Mouse (Mus musculus) adrenal gland, postnatal 10 days (tissue): Measurements from ENCODE around the gene Ang4. TPM values are rescaled to one million over a fixed set of nuclear protein-coding genes. Genes with fewer than 3 reads are reported as not detected.
"Not testable (repeated sequence)": the region's sequence is repeated elsewhere in the genome, so short reads cannot be mapped to it uniquely, and the experiment has no call there.

Experiments
- DNase-seq: peaks from one replicate; pipeline ENCODE4 v3.0.0; 2021; ENCODE audit warnings: mixed read lengths
- long read RNA-seq, 2 experiments: library from polyadenylated mRNA; stranded (forward); transcript quantifications; one replicate each; pipeline ENCODE4 v2.0.0; 2021
- total RNA-seq, 2 experiments: library from RNA; stranded (reverse); gene quantifications; 2 replicates each; pipeline ENCODE4 v1.2.3; 2021

Ang4 gene
- total RNA-seq: not detected
- long read RNA-seq, experiment 1: 0 reads
- long read RNA-seq, experiment 2, partial matches to known transcripts: 0 of 1 reads
- long read RNA-seq, experiment 2, other reads (novel, unspliced or antisense): 0 of 1 reads

DNA sequence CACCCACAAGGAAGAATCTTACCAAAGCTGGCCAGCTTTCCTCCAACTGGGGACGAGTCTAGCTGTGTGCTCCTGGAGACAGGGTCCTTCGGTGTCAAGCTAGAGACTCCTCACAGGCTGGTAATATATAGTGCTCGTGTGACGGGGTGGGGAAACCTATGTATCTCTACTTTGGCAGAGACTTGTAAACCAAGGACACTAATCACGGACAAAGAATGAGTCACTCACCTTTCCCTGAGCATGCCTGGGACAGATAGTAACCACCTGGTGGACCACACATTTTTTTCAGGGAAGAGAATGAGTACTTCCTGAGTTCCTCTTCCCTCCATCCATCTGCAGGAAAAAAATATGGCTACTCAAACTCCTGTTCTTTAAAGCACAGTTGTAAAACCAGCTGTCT lies at the start of gene Ang4:
Gene Ang4 (minus strand): TSS at position 101 of the 400 bp plus-strand sequence.
- no peak for DNase-seq

DNA sequence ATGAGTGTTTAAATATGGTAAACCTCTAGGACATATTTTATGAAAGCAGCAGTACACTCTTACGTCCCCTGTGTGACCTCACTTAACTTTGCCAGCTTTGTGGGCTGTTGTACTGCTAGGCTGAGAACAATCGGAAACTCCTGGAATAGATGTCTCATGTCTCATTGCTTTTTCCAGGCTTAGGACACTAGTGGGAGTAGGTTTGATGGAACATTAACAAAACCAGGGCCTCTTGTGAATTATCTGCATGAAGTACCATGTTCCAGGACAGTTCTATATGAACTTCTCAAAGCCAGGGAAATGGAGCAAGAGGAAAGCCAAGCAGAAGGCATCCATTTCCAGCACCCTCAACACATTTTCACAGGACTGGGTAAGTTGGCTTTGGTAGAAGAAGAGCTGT lies 26.4 kb upstream of the Ang4 start, which contains the start of gene AY358078:
Gene AY358078 (plus strand): TSS at position 301 of the 400 bp plus-strand sequence.
- DNase-seq: no peak

DNA sequence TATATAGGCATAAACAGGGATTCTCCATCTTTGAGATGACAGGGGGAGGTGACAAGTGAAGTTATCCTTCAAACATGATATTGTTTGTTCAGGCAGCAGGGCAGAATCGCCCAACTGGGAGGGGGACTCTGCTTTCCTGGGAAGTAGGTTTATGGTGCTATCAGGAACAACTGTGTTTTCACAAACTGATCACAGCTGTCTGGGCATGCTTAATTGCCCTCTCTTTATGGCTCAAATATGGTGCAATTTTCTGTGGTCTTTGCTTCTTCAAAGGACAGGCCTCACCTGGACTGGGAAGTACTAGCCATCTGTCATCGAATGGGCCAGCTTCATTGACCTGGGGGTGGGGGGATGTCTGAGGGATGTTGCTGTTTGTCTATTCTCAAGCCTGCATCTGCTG lies 20.7 kb upstream of the Ang4 start:
- DNase-seq: no peak

DNA sequence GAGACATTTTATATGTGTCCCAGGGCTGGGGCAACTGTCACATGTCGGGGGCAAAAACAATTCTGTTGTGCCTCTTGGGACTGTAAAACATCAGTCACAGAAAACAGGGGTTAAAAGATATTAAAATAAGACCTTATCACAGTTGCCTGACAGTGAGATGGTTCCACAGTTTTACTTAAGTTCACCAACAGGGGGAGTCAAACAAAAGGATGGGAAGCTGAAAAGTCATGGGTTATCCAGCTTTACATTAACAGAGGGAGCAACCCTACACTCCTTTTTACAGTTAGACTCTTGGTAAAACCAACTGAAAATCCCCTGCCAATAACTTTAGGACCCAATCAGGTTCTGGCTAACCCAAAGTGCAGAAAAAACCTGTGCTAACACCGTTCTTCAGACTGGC lies 15.8 kb upstream of the Ang4 start:
- DNase-seq: no peak

DNA sequence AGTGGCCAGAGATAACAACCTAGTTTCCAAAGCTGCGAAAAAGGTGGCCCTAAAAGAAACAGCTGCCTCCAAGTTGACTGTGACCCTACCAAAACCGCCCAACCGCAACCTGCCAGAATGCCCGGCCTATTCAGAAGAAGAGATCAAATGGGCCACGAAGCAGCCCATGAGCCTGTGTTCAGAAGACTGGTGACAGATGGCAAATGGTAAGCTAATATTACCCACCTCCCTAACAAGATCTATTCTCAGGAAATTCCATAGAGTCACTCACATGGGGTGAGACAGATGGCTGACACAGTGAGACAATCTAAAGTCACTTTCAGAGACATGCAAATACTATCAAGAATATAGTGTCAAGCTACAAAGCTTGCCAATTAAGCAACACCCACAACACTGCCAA lies 13.7 kb upstream of the Ang4 start:
- no peak for DNase-seq

DNA sequence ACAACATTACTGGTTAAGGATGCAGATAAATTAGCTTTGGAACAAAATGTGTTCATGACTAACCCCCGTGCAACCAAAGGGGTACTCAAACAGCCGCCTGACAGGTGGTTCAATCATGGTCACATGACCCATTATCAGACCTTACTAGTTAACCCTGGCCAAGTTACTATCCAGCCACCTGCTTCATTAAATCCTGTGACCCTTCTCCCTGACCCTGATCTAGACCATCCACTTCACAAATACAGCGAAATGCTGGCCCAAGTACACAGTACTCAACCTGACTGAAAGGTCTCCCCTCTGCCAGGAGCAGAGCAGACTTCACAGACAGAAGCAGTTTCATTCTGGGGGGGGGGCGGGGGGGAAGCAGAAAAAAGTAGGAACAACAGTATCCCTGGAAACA lies 12.9 kb upstream of the Ang4 start:
- no peak for DNase-seq

DNA sequence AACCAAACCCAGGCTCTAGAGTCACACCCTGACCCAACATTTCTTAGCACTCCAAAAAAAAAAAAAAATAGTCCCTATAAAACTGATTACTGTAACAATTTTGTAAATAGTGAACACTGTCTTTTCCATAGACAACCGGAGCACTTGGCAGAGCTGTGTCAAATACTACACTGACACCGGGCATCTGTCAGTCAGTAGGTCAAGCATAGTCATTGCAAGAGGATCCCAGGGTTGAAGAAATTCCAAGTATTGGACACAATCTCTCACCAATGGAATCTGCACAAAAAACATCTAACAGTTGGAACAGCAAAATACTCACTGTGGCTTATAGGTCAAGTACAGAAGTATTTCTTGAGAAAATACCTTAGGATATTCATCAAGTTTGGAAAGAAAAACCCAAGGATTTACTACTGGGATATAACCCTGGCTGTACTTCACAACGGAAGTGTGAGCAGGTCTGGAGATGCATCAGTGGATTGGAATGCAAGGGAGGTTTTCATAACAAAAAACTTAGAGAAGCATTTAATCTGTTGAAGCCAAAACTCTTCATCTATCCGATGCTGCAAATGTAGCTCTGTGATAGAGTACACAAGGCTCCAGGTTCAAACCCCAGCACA lies 5.6 kb upstream of the Ang4 start:
- DNase-seq: no peak

DNA sequence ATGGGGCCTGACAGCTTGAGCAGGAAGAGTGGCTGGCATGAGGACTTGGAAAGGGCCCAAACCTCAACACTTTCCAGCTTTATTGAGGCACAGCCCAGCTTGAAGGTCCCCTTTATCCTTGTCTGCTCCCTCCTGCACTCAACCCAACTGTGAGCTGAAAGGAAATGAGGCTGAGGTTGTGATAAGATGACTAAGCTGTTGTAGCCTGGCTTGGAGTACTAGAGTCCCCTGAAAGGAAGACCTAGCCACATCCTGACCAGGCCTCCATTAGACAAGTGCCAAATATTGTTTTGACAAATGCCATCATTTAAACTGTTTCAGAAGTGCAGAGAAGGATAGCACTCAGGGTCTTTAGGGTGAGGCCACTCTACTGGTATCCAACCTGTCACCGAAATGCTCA lies 4.4 kb upstream of the Ang4 start:
- no peak for DNase-seq

DNA sequence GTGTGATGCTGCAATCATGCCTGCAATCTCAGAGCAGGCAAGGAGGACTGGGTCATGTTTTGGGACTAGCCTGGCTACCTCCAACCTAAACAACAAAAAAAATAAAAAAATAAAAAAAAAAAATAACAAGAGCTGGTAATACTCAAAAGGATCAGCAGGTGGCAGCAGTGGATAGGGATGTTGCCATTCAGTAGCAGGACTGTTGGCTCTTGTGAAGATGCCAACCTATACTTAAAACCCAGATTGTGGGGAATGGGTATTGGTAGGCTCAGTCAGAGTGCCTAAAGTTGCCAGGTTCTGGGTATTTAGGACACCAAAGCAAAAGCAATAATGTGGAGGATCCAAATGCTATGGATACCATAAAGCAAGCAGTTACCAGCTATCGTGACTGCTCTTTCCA lies 2.0 kb downstream of the Ang4 start:
- DNase-seq: not testable (repeated sequence)

DNA sequence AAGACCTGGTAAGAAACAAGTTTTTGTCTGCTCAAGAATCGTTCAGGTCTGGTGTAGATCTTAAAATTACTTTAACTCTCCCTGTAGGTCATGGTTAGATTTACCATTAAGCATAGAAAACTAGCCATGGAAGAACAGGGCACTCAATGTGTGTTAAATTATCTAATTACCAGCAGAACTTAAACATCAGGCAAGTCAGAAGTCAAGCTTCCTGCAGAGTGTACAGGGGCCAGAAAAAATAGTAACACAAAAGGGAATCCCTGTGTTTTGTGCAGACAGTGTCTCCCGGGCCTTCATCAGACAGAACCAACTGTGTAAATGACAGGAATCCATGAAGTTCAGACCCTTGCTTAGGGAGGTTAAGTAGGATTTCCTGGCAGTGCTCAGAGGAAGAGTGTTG lies 17.4 kb downstream of the Ang4 start:
- DNase-seq: no peak

DNA sequence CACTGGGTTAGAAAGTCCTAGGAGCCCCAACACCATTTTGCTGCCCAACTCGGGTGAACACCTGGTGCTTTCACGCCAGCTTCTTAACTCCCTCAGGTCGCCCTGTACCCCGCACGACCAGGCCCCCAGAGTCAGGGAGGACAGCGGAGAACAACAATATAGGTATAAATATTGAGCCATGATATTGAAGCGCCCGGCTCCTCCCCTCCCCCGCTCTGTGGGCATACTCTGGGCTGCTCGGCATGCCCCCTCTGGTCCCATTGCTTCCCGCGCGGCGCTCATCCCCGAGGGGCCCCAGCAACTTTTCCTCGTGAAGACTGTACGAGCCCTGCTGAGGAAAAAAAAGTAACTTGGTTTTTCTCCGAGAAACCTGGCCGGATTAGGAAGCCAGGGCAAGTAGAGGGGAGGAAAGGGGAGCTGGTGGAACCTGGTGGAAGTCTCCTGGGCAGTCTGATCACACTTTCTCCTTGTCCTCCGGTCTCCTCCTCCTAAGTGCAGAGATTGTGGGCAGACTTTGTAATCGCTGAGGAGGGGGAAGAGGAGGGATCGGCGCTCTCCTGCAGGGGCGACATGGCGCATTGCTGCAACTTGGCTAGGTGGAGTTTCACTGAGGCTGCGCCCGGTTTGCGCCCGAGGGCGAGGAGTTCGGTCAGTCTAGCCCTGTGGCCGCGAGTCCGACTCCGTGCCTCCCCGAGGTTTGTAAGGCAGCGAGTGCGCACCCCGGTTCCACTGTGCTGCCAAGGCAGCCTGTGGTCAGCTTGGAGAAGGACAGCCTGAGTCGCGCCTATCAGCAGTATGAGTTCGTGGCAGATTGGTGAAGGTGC lies 32.8 kb downstream of the Ang4 start:
- peak; percentile 29 for DNase-seq

DNA sequence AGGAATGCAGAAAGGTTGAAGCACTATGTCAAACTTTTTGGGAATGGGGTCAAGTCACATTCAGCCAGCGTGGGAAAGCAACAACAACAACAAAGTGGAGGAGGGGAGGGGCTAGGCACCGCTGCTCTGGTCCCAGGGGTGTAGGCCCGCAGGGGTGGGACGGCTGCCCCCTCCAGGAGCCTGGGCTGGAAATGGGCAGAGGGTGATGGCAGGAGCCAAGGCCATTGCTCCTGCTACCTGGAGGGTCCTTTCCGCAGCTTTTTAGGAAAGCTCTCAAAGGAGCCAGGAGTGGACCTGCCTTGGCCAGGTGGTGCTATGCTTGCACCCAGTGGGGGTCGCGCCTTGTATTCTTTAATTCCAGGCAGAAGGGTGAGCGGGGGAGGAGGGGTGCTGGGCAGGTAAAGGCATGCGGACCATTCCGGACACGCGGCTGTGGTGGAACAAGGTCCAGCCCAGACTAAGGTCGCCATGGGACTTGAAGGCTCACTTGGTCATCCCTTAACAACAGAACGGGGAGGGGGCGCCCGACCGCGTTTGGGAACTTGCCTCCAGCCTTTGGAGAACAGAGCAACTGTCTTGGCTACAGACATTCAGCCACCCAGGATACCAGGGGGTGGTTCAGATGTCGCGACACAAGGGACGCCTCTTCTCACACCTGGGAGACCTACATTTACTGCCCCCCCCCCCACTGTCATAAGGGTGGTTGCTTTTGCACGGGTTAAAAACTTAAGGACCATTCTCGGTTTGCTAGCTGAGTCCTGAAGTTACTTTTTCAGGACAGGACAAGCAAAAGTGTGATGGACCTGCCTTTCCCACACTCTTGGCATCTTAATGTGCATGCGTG lies 34.0 kb downstream of the Ang4 start:
- no peak for DNase-seq

DNA sequence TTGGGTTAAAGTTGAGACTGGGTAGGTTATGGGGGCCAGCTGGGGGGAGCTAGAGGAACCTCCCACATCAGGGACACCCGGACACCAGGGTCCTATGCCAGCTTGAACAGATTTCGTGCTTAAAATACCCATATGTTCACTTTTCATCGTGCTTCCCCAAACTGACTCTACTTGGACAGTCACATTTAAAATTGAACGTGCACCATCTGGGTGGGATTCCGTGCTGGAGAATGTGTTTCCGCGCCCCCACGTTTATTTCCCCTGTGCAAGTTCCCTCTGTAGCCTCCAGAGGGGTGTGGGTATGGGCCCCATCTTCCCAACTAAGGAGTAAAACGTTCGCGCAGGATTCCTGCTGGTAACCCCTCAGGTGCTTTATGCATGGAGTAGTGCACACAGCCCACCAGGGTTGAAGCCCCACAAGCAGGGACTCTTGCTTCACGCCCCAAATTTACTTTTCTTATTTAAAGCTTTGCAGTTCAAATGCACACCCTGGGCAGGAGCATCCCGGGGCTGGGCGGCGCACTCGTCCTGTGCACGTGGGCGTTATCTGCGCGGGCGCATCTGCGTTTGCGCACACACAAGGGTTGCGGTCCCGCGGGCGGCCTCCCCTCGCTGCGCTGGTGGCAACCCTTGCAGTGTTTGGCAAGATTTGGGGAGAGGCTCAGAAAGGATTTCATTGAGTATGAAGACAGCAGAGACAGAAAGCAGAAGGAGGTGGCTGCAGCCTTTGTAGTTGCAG lies 34.8 kb downstream of the Ang4 start:
- DNase-seq: no peak

DNA sequence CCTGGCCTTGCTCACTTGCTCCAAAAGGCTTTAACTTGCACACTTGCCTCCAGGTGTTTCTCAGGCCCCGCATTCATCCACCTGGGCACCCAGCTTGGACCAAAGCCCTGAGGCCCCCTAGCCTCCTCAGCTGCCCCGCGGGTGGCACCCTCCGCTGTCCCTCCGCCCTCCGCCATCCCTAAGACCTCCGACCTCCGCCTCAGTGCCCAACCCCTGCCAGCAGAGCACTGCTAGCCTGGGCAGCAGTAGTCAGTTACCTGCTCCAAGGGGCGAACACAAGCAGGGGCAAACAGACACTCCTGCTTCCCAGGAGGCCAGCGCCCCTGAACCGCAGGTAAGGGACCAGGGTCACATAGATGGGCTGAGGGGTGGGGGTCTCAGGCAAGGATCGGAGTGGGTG lies 35.4 kb downstream of the Ang4 start:
- DNase-seq: no peak

DNA sequence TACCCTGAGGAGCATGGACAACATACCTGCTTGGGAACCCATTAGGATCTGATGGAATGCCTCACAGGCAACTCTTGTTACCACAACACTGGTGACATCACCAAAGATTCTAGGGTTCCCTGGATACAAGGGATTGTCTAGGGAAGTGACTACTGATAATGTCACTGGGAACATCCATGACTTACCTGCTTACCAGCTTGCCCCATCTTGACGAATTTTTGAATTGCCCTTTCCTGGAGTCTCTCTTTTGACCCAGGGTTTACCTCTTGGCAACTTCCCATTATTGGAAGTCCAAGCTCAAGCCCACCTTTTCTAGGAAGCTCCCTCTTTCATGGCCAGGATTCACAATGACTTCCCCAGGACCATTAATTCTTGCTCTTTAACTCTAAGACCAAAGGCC lies 56.3 kb downstream of the Ang4 start, which contains the start of gene Gm5800:
Gene Gm5800 (minus strand): TSS at position 101 of the 400 bp plus-strand sequence.
- DNase-seq: no peak

Other genes with a start within 250 kb of the Ang4 start
- gene Gm5622, start 220.8 kb downstream of the Ang4 start, total RNA-seq: not detected
- gene Gm17175, start 199.5 kb downstream of the Ang4 start, total RNA-seq: not detected
- not detected for gene Gm17174, start 181.5 kb downstream of the Ang4 start, total RNA-seq
- not detected for gene Gm17078, start 162.3 kb downstream of the Ang4 start, total RNA-seq
- not detected for gene Gm4181, start 137.9 kb downstream of the Ang4 start, total RNA-seq
- not detected for gene Gm17079, start 78.1 kb downstream of the Ang4 start, total RNA-seq
- not detected for gene Gm5800, start 56.4 kb downstream of the Ang4 start, total RNA-seq
- not detected for gene AY358078, start 26.5 kb upstream of the Ang4 start, total RNA-seq
- gene Ear6, start 80.1 kb upstream of the Ang4 start, total RNA-seq: 1 to 10 TPM in 1 of 2 experiments, not detected in 1; 1.5 TPM
- 10 to 100 TPM; 29.5 to 34.7 TPM for gene Mettl17, start 111.3 kb upstream of the Ang4 start, total RNA-seq
- gene Slc39a2, start 119.3 kb upstream of the Ang4 start, total RNA-seq: under 1 TPM; 0.24 to 0.97 TPM
- gene Ndrg2, start 140.6 kb upstream of the Ang4 start, total RNA-seq: 100 to 1,000 TPM; 337 to 338 TPM
- not detected for gene Tppp2, start 144.8 kb upstream of the Ang4 start, total RNA-seq
- gene Rnase13, start 149.2 kb upstream of the Ang4 start, total RNA-seq: not detected
- gene Arhgef40, start 211.1 kb upstream of the Ang4 start, total RNA-seq: 10 to 100 TPM; 60.8 to 78.7 TPM
- gene Tmem253, start 242.1 kb upstream of the Ang4 start, total RNA-seq: 1 to 10 TPM; 4.8 to 7.0 TPM
- 10 to 100 TPM; 54.6 to 59.2 TPM for gene Zfp219, start 247.1 kb upstream of the Ang4 start, total RNA-seq